Mouse (Mus musculus) kidney, postnatal 0 days (tissue): ENCODE results near the gene Tmem51. TPM values are rescaled to one million over a fixed set of nuclear protein-coding genes. Genes with fewer than 3 reads are reported as not detected.
A peak's percentile ranks its signal among the peaks of the same experiment; 100 is the strongest.

Experiments used
- ATAC-seq: fragments of 200-750 bp; cut with Nextera tagmentation; replicated peaks from 2 replicates; pipeline ENCODE4 v1.8.0; 2017; ENCODE audit warnings: low read depth, moderate number of reproducible peaks, moderate TSS enrichment, moderate library complexity; ENCODE audit not compliant: low FRiP score
- DNase-seq: peaks from one replicate; pipeline ENCODE4 v3.0.0-alpha.2; 2016; ENCODE audit warnings: low spot score
- H3K27ac ChIP-seq: fragments of 300-500 bp; sonication (generic); 2 replicates; pipeline ENCODE4 v1.5.1; 2014; ENCODE audit warnings: mild to moderate bottlenecking
- H3K27me3 ChIP-seq: fragments of 300-500 bp; sonication (generic); 2 replicates; pipeline ENCODE4 v1.6.1; 2014; ENCODE audit warnings: low read length, mixed read lengths; ENCODE audit not compliant: insufficient read depth
- H3K36me3 ChIP-seq: fragments of 300-500 bp; sonication (generic); 2 replicates; pipeline ENCODE4 v1.6.1; 2014; ENCODE audit warnings: low read length, mixed read lengths; ENCODE audit not compliant: insufficient read depth
- H3K4me1 ChIP-seq: fragments of 300-500 bp; sonication (generic); replicated peaks from 2 replicates; pipeline ENCODE4 v1.6.1; 2014; ENCODE audit warnings: antibody characterized with exemption, low read length, mixed read lengths; ENCODE audit not compliant: insufficient read depth
- H3K4me2 ChIP-seq: fragments of 300-500 bp; sonication (generic); 2 replicates; pipeline ENCODE4 v1.6.1; 2014; ENCODE audit warnings: mild to moderate bottlenecking, low read length, moderate library complexity, mixed read lengths
- H3K4me3 ChIP-seq: fragments of 300-500 bp; sonication (generic); replicated peaks from 2 replicates; pipeline ENCODE4 v1.5.1; 2014; ENCODE audit warnings: low read depth, low read length
- H3K9ac ChIP-seq: fragments of 300-500 bp; sonication (generic); 2 replicates; pipeline ENCODE4 v1.6.1; 2014; ENCODE audit warnings: low read depth, low read length
- H3K9me3 ChIP-seq: fragments of 300-500 bp; sonication (generic); replicated peaks from 2 replicates; pipeline ENCODE4 v1.6.1; 2016; ENCODE audit warnings: low read length, inconsistent platforms, mixed read lengths
- CTCF ChIP-seq: IDR thresholded peaks from 2 replicates; pipeline ENCODE4 v1.5.1; 2016; ENCODE audit warnings: antibody characterized with exemption, low read depth, mild to moderate bottlenecking, moderate library complexity
- WGBS: fragments of 180-500 bp; shearing (Covaris S2); extraction: QIAGEN DNeasy Blood & Tissue Kit; methylation state at CpG from one replicate; pipeline ENCODE4 v1.1.7; 2014; 5-methylcytosine and 5-hydroxymethylcytosine counted together
- polyA plus RNA-seq: library from polyadenylated mRNA; unstranded; fragments of >200 nt; fragmentation: Nextera tagmentation; extraction: Ambion mirVana; gene quantifications from 2 replicates; pipeline ENCODE4 v1.2.1, GENCODE M21; 2015

The Tmem51 gene
- polyA plus RNA-seq, 1 experiment from 2014 or later, result 56.8 TPM

DNA sequence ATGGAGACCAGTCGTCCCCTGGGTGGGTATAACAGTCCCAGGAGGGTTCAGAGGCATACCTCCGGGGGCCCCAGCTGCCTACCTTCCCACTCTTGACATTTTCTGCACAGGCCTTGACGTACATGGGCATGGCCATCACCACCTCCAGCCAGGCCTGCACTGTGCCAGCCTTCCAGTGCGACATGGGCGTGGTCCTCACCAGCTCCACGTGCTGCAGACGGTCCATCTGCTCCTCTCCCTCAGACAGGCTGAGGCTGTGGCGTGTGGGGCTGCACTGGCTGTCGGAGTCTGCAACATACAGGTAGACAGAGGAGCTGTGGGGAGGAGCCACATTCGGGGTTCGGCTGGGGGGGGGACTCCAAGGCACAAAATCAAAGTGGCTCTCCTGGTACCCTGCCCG is 33.9 kb upstream of the Tmem51 start:
- Histone ChIP-seq H3K9ac (no peak overlapping the region), H3K27ac (no peak overlapping the region), H3K4me3 (no peak overlapping the region), H3K9me3 (no peaks in the 10 kb centered on the region), H3K4me1 (no peaks in the 10 kb centered on the region), H3K4me2 (no peak overlapping the region), H3K27me3 (no peaks in the 10 kb centered on the region), H3K36me3 (no peaks in the 10 kb centered on the region)
- 85% methylated on average over 12 of the region's 12 CpGs for WGBS
- DNase-seq (no peak), ATAC-seq (no peak; the same call in 1 of the 2 replicates)
- no peak for TF ChIP-seq CTCF

DNA sequence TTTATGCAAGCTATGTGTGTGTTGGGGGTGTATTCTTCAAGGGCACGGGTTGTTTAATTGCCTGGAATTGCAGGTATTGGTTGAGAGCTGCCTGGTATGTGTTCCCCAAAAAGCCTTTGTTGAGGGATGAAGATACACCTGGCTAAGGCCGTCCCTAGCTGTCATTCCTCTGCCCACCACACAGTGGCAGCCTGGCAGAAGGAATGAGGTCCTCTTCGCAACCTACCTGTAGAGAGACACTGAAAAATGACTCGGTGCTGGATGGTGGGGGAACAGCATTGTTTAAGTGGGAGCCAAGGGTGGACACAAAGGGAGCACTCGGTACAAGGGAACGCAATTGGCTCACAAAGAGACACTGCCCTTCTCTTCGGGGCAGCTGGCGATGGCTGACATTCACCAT is 29.2 kb upstream of the Tmem51 start:
- DNase-seq (peak; percentile 39), ATAC-seq (no peak; the same call in 1 of the 2 replicates)
- peak; percentile 81 for TF ChIP-seq CTCF
- no peaks in the 10 kb centered on the region for H3K36me3 ChIP-seq
- H3K27ac ChIP-seq, result no peak overlapping the region
- H3K4me1 ChIP-seq, result no peaks in the 10 kb centered on the region
- H3K27me3 ChIP-seq, result no peaks in the 10 kb centered on the region
- H3K4me2 ChIP-seq, result no peak overlapping the region
- H3K4me3 ChIP-seq, result no peak overlapping the region
- H3K9ac ChIP-seq, result no peak overlapping the region
- H3K9me3 ChIP-seq, result no peaks in the 10 kb centered on the region
- WGBS, result 33% methylated on average over 8 of the region's 8 CpGs

DNA sequence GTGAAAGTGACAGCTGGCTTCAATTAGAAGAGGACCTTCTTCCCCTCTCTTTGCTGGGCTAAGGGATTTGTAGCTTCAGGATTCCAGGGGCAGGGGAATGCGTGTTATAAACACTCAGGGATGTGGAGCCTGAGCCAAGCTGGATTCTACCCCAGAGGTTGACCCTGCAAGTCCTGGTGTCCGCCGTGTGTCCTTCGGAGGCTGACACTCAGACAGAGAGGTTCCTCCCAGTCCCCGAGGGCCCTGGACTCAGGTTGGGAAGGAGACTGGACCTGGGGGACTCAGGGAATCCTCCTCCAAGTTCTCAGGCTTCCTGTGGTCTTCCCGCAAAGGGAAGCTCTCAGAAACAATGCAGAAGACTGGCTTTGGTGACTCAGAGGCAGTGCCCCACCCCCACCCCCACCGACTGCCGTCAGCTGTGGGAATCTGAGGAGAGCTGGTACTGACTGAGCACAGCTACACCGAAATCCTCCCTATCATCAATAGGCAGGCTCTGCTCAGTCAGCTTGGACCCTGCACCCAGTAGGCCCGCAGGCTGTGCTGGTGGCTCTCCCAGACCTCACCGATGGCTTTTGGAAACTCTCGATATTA is 19.1 kb upstream of the Tmem51 start:
- no peaks in the 10 kb centered on the region for H3K27me3 ChIP-seq
- DNase-seq, result peak; percentile 20
- H3K9ac ChIP-seq, result no peak overlapping the region
- no peaks in the 10 kb centered on the region for H3K36me3 ChIP-seq
- H3K9me3 ChIP-seq, result no peaks in the 10 kb centered on the region
- 48% methylated on average over 12 of the region's 12 CpGs for WGBS
- H3K4me3 ChIP-seq, result no peak overlapping the region
- H3K27ac ChIP-seq, result no peak overlapping the region
- TF ChIP-seq CTCF, result no peak
- H3K4me2 ChIP-seq, result no peak overlapping the region
- 0 out of 2 replicates have a peak, but pooled peaks have one; percentile 38 for ATAC-seq
- peaks cover 5% of the 10 kb centered on the region; the same call in 1 of the 2 replicates for H3K4me1 ChIP-seq

DNA sequence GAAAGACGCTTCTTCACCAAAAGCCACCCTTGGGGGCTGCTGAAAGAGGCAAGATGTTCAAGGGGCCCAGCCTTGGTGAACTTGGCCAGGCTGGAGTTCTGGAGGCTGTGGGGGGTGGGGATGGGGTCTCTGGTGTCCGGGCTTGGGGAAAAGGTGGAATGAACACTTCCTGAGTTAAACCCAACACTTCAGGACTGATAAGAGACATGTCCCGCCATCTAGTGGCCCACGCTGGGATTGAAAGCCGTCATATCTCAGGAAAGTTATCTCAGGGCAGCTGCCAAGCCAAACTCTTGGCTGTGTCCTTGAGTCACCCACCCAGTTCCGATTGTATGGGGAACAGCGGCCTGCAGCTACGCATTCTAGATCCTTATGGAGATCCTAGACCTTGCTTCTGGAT is 14.2 kb upstream of the Tmem51 start:
- peak; percentile 87 for TF ChIP-seq CTCF
- Histone ChIP-seq H3K4me1 (peaks cover 10% of the 10 kb centered on the region; the same call in 1 of the 2 replicates), H3K27ac (peak overlapping the region; percentile 42; the same call in 1 of the 2 replicates), H3K9ac (no peak overlapping the region), H3K27me3 (no peaks in the 10 kb centered on the region), H3K4me2 (peak overlapping the region; percentile 32; the same call in 1 of the 2 replicates), H3K36me3 (no peaks in the 10 kb centered on the region), H3K9me3 (no peaks in the 10 kb centered on the region), H3K4me3 (no peak overlapping the region)
- WGBS, result 12% methylated on average over 8 of the region's 8 CpGs
- DNase-seq (peak; percentile 92), ATAC-seq (peak; percentile 38; the same call in 1 of the 2 replicates)

DNA sequence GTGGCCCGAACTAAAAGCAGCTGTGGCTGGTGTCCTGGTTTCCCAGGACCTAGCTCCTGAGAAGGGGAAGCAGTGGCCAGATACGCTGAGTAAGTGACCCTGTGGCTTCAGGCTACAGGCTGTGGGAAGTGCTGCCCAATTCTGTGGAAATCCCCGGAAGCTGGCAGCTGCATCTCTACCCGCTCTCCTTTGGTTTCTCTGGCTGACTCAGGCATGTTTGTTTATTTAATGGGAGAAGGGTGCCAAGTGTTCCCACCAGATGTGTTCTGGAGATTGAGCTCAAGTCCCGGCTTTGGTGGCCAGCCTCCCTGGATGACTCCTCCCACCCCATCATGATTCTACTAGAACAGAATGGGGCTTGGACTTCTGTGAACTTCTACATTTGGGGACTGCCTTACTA is 13.8 kb upstream of the Tmem51 start:
- Histone ChIP-seq H3K27me3 (no peaks in the 10 kb centered on the region), H3K27ac (peak overlapping the region; percentile 42; the same call in 1 of the 2 replicates), H3K4me3 (no peak overlapping the region), H3K4me2 (peak overlapping the region; percentile 32; the same call in 1 of the 2 replicates), H3K9ac (no peak overlapping the region), H3K9me3 (no peaks in the 10 kb centered on the region), H3K4me1 (peaks cover 10% of the 10 kb centered on the region; the same call in 1 of the 2 replicates), H3K36me3 (no peaks in the 10 kb centered on the region)
- peak; percentile 22; the same call in 1 of the 2 replicates for ATAC-seq
- 13% methylated on average over 5 of the region's 5 CpGs for WGBS
- peak; percentile 54 for DNase-seq
- TF ChIP-seq CTCF, result no peak

DNA sequence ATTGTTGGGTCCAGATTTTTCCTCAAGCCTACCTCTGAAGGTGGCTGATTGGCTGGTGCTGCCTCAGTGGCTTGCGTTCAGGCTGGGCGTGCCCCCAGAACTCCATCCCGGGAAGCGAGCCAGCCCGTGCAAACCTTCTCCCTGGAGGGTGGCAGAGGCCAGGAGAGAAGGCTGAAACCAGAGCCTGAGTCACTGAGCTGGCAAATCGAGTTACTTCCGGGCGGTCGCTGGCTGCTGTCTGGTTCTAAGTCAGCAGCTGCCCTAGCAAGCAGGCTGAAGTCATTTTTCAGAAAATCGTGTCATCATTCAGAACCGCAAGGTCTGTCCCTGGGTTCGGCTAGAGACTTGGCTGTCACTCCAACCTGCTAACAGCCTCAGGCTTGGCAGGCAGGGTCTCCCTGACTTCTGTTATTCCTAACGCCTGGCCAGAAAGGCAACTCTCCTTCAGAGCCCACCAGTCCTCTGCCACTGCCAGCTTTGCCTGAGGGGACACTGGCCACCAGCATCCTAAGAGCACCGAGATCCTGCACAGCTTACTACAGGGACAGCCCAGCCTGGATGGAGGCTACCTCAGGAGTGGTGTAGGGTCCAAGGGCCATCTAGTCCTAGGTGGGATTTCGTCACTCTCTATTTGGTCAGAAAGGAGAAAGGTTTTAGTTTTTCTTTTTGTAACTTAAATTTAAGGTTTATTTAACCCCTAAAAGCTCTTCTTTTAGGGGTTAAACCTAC is 11.6 kb upstream of the Tmem51 start:
- no peak overlapping the region for H3K9ac ChIP-seq

More for the DNA sequence above, 11.6 kb upstream of the Tmem51 start:
- ATAC-seq (no peak), DNase-seq (peak; percentile 67)
- 28% methylated on average over 15 of the region's 15 CpGs for WGBS
- Histone ChIP-seq H3K27ac (no peak overlapping the region), H3K27me3 (no peaks in the 10 kb centered on the region), H3K4me2 (no peak overlapping the region), H3K9me3 (no peaks in the 10 kb centered on the region), H3K4me1 (peaks cover 10% of the 10 kb centered on the region; the same call in 1 of the 2 replicates), H3K36me3 (no peaks in the 10 kb centered on the region), H3K4me3 (no peak overlapping the region)
- no peak for TF ChIP-seq CTCF
